Mouse (Mus musculus) NIH3T3 (cell line): ENCODE measurements at regions not wholly inside any gene's neighbourhood (a gene's known extent, or its start where the extent isn't known, plus 50 kb on each side); places are given as distances from the start of the nearest gene placed in this dataset.
"Not testable (repeated sequence)": the region's sequence is repeated elsewhere in the genome, so short reads cannot be mapped to it uniquely, and the experiment has no call there.

ENCODE experiments used
- DNase-seq: peaks from one replicate; pipeline ENCODE4 v3.0.0-alpha.2; 2012; ENCODE audit warnings: low read depth

GRCm38 (mm10) chr16:55520077-55520476 is 222.3 kb upstream of the Zpld1 start:
- no peak for DNase-seq

GRCm38 (mm10) chr16:55519646-55520045 is 221.9 kb upstream of the Zpld1 start:
- DNase-seq, result peak; percentile 62

- no peak for DNase-seq
These were observed 219.2 kb upstream of the Zpld1 start for GRCm38 (mm10) chr16:55516994-55517393.

GRCm38 (mm10) chr16:55515228-55515696 is 217.5 kb upstream of the Zpld1 start:
- no peak for DNase-seq

- no peak for DNase-seq
These were observed 216.8 kb upstream of the Zpld1 start for GRCm38 (mm10) chr16:55514448-55515200.

GRCm38 (mm10) chr16:55504796-55505413 is 207.1 kb upstream of the Zpld1 start:
- peak; percentile 73 for DNase-seq

- peak; percentile 8 for DNase-seq
These were observed 206.5 kb upstream of the Zpld1 start for GRCm38 (mm10) chr16:55504274-55504673.

GRCm38 (mm10) chr16:55503273-55503672 is 205.5 kb upstream of the Zpld1 start:
- DNase-seq, result peak; percentile 18

- DNase-seq, result not testable (repeated sequence)
These were observed 202.0 kb upstream of the Zpld1 start for GRCm38 (mm10) chr16:55499831-55500230.

GRCm38 (mm10) chr16:55495051-55495450 is 197.3 kb upstream of the Zpld1 start:
- DNase-seq, result peak; percentile 72

- DNase-seq, result no peak
These were observed 196.4 kb upstream of the Zpld1 start for GRCm38 (mm10) chr16:55494162-55494561.

- DNase-seq, result no peak
These were observed 194.3 kb upstream of the Zpld1 start for GRCm38 (mm10) chr16:55492111-55492510.

- no peak for DNase-seq
These were observed 186.6 kb upstream of the Zpld1 start for GRCm38 (mm10) chr16:55484391-55484790.

- DNase-seq, result no peak
These were observed 183.0 kb upstream of the Zpld1 start for GRCm38 (mm10) chr16:55480745-55481144.

GRCm38 (mm10) chr16:55480304-55480703 is 182.5 kb upstream of the Zpld1 start:
- DNase-seq, result peak; percentile 69

- peak; percentile 82 for DNase-seq
These were observed 178.9 kb upstream of the Zpld1 start for GRCm38 (mm10) chr16:55476544-55477208.

GRCm38 (mm10) chr16:55474950-55475525 is 177.3 kb upstream of the Zpld1 start:
- DNase-seq, result no peak

- no peak for DNase-seq
These were observed 173.6 kb upstream of the Zpld1 start for GRCm38 (mm10) chr16:55471396-55471795.

- peak; percentile 2 for DNase-seq
These were observed 172.9 kb upstream of the Zpld1 start for GRCm38 (mm10) chr16:55470721-55471120.

GRCm38 (mm10) chr16:55469703-55470102 is 171.9 kb upstream of the Zpld1 start:
- DNase-seq, result no peak

GRCm38 (mm10) chr16:55468833-55469458 is 171.2 kb upstream of the Zpld1 start:
- peak; percentile 88 for DNase-seq

- DNase-seq, result peak; percentile 34
These were observed 162.7 kb upstream of the Zpld1 start for GRCm38 (mm10) chr16:55460519-55460918.
